Mouse (Mus musculus): ENCODE results near the gene B2m. TPM values are rescaled to one million over a fixed set of nuclear protein-coding genes. Genes with fewer than 3 reads are reported as not detected.

Gene B2m
- polyA plus RNA-seq, 1 experiment from 2014 or later: 72.7 TPM

GRCm38 (mm10) chr2:122156051-122156700 lies 8.7 kb downstream of the B2m start:
- no peak for ATAC-seq
- H3K27me3 ChIP-seq (ENCODE audit: control insufficient read depth, insufficient read depth, low read depth, low read length): no peaks in the 10 kb centered on the region
- H3K9ac ChIP-seq (ENCODE audit: low read depth, low read length): no peak overlapping the region
- H3K4me3 ChIP-seq (ENCODE audit: low read depth, low read length): no peak overlapping the region
- H3K9me3 ChIP-seq (replicated peaks; ENCODE audit: control insufficient read depth, low read length, poor library complexity, severe bottlenecking): no peaks in the 10 kb centered on the region
- no peak overlapping the region for H3K27ac ChIP-seq (ENCODE audit: low read length)
- WGBS: 92% methylated on average over 4 of the region's 4 CpGs
- H3K4me2 ChIP-seq (ENCODE audit: low read length): no peak overlapping the region
- no peaks in the 10 kb centered on the region for H3K4me1 ChIP-seq (ENCODE audit: control insufficient read depth, insufficient read depth, low read length)
- H3K36me3 ChIP-seq (ENCODE audit: control insufficient read depth, insufficient read depth, low read length): 0 out of 2 replicates have a peak, but pooled peaks cover 2% of the 10 kb centered on the region

- H3K4me2 ChIP-seq (ENCODE audit: low read length): no peak overlapping the region
- H3K36me3 ChIP-seq (ENCODE audit: control insufficient read depth, insufficient read depth, low read length): 0 out of 2 replicates have a peak, but pooled peaks cover 2% of the 10 kb centered on the region
- H3K27ac ChIP-seq (ENCODE audit: low read length): no peak overlapping the region
- no peak overlapping the region for H3K4me3 ChIP-seq (ENCODE audit: low read depth, low read length)
- H3K27me3 ChIP-seq (ENCODE audit: control insufficient read depth, insufficient read depth, low read depth, low read length): no peaks in the 10 kb centered on the region
- H3K4me1 ChIP-seq (ENCODE audit: control insufficient read depth, insufficient read depth, low read length): no peaks in the 10 kb centered on the region
- no peak overlapping the region for H3K9ac ChIP-seq (ENCODE audit: low read depth, low read length)
- no peak for ATAC-seq
- H3K9me3 ChIP-seq (replicated peaks; ENCODE audit: control insufficient read depth, low read length, poor library complexity, severe bottlenecking): no peaks in the 10 kb centered on the region
Observed at GRCm38 (mm10) chr2:122157561-122157960, 10.1 kb downstream of the B2m start.

- H3K9me3 ChIP-seq (replicated peaks; ENCODE audit: control insufficient read depth, low read length, poor library complexity, severe bottlenecking): no peaks in the 10 kb centered on the region
- 0 out of 2 replicates have a peak, but pooled peaks cover 2% of the 10 kb centered on the region for H3K36me3 ChIP-seq (ENCODE audit: control insufficient read depth, insufficient read depth, low read length)
- 40% methylated on average over 6 of the region's 6 CpGs for WGBS
- H3K27ac ChIP-seq (ENCODE audit: low read length): no peak overlapping the region
- no peak for ATAC-seq
- H3K9ac ChIP-seq (ENCODE audit: low read depth, low read length): no peak overlapping the region
- no peaks in the 10 kb centered on the region for H3K27me3 ChIP-seq (ENCODE audit: control insufficient read depth, insufficient read depth, low read depth, low read length)
- H3K4me2 ChIP-seq (ENCODE audit: low read length): no peak overlapping the region
- no peak overlapping the region for H3K4me3 ChIP-seq (ENCODE audit: low read depth, low read length)
- no peaks in the 10 kb centered on the region for H3K4me1 ChIP-seq (ENCODE audit: control insufficient read depth, insufficient read depth, low read length)
Observed at GRCm38 (mm10) chr2:122158362-122158802, 10.9 kb downstream of the B2m start.

- no peaks in the 10 kb centered on the region for H3K4me1 ChIP-seq (ENCODE audit: control insufficient read depth, insufficient read depth, low read length)
- H3K4me3 ChIP-seq (ENCODE audit: low read depth, low read length): no peak overlapping the region
- H3K9me3 ChIP-seq (replicated peaks; ENCODE audit: control insufficient read depth, low read length, poor library complexity, severe bottlenecking): no peaks in the 10 kb centered on the region
- H3K4me2 ChIP-seq (ENCODE audit: low read length): no peak overlapping the region
- no peak for ATAC-seq
- 83% methylated on average over 6 of the region's 6 CpGs for WGBS
- H3K27ac ChIP-seq (ENCODE audit: low read length): no peak overlapping the region
- no peak overlapping the region for H3K9ac ChIP-seq (ENCODE audit: low read depth, low read length)
- H3K36me3 ChIP-seq (ENCODE audit: control insufficient read depth, insufficient read depth, low read length): no peaks in the 10 kb centered on the region
- no peaks in the 10 kb centered on the region for H3K27me3 ChIP-seq (ENCODE audit: control insufficient read depth, insufficient read depth, low read depth, low read length)
Observed at GRCm38 (mm10) chr2:122159667-122160066, 12.2 kb downstream of the B2m start.

DNA sequence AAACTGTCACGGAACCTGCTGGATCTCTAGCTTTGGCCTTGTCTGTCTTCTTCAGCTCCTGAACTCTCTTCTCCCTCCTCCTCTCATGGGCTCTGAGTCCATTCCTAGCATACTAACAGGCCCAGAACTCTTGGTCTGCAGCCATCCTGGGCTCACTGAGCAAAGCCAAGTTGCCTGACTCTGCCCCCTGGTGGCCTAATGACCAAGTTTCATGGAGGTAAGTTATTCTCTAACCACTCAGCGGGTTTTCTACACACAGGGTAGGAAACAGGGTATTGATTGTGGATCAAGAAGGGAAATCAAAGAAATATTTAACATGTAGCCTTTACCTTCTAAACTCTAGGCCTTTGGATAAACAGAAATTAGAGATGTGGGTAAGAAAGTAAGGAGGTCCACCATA lies 13.2 kb downstream of the B2m start, which contains the start of gene Trim69:
Gene Trim69 (plus strand): TSS at position 21 of the 400 bp plus-strand sequence.
- no peak within 1 kb of the TSS for H3K4me3 ChIP-seq (ENCODE audit: low read depth, low read length)
- 31% methylated on average over 2 of the region's 2 CpGs for WGBS
- H3K36me3 ChIP-seq (ENCODE audit: control insufficient read depth, insufficient read depth, low read length): no peaks in the 10 kb centered on the region
- H3K9ac ChIP-seq (ENCODE audit: low read depth, low read length): no peak within 1 kb of the TSS
- ATAC-seq: no peak
- no peaks in the 10 kb centered on the region for H3K9me3 ChIP-seq (replicated peaks; ENCODE audit: control insufficient read depth, low read length, poor library complexity, severe bottlenecking)
- no peak within 1 kb of the TSS for H3K4me2 ChIP-seq (ENCODE audit: low read length)
- no peaks in the 10 kb centered on the region for H3K27me3 ChIP-seq (ENCODE audit: control insufficient read depth, insufficient read depth, low read depth, low read length)
- no peaks in the 10 kb centered on the region for H3K4me1 ChIP-seq (ENCODE audit: control insufficient read depth, insufficient read depth, low read length)
- H3K27ac ChIP-seq (ENCODE audit: low read length): no peak within 1 kb of the TSS

GRCm38 (mm10) chr2:122161542-122161941 lies 14.1 kb downstream of the B2m start:
- Histone ChIP-seq H3K27me3 (ENCODE audit: control insufficient read depth, insufficient read depth, low read depth, low read length) (no peaks in the 10 kb centered on the region), H3K9me3 (replicated peaks; ENCODE audit: control insufficient read depth, low read length, poor library complexity, severe bottlenecking) (no peaks in the 10 kb centered on the region), H3K27ac (ENCODE audit: low read length) (no peak overlapping the region), H3K4me2 (ENCODE audit: low read length) (no peak overlapping the region), H3K4me3 (ENCODE audit: low read depth, low read length) (no peak overlapping the region), H3K4me1 (ENCODE audit: control insufficient read depth, insufficient read depth, low read length) (no peaks in the 10 kb centered on the region), H3K9ac (ENCODE audit: low read depth, low read length) (no peak overlapping the region), H3K36me3 (ENCODE audit: control insufficient read depth, insufficient read depth, low read length) (no peaks in the 10 kb centered on the region)
- WGBS: 24% methylated on average over 4 of the region's 4 CpGs
- no peak for ATAC-seq

GRCm38 (mm10) chr2:122162529-122162928 lies 15.0 kb downstream of the B2m start:
- H3K27ac ChIP-seq (ENCODE audit: low read length): no peak overlapping the region
- no peak overlapping the region for H3K9ac ChIP-seq (ENCODE audit: low read depth, low read length)
- H3K9me3 ChIP-seq (replicated peaks; ENCODE audit: control insufficient read depth, low read length, poor library complexity, severe bottlenecking): no peaks in the 10 kb centered on the region
- no peak overlapping the region for H3K4me2 ChIP-seq (ENCODE audit: low read length)
- no peak overlapping the region for H3K4me3 ChIP-seq (ENCODE audit: low read depth, low read length)
- no peaks in the 10 kb centered on the region for H3K36me3 ChIP-seq (ENCODE audit: control insufficient read depth, insufficient read depth, low read length)
- H3K4me1 ChIP-seq (ENCODE audit: control insufficient read depth, insufficient read depth, low read length): no peaks in the 10 kb centered on the region
- 77% methylated on average over 2 of the region's 2 CpGs for WGBS
- no peak for ATAC-seq
- no peaks in the 10 kb centered on the region for H3K27me3 ChIP-seq (ENCODE audit: control insufficient read depth, insufficient read depth, low read depth, low read length)

DNA sequence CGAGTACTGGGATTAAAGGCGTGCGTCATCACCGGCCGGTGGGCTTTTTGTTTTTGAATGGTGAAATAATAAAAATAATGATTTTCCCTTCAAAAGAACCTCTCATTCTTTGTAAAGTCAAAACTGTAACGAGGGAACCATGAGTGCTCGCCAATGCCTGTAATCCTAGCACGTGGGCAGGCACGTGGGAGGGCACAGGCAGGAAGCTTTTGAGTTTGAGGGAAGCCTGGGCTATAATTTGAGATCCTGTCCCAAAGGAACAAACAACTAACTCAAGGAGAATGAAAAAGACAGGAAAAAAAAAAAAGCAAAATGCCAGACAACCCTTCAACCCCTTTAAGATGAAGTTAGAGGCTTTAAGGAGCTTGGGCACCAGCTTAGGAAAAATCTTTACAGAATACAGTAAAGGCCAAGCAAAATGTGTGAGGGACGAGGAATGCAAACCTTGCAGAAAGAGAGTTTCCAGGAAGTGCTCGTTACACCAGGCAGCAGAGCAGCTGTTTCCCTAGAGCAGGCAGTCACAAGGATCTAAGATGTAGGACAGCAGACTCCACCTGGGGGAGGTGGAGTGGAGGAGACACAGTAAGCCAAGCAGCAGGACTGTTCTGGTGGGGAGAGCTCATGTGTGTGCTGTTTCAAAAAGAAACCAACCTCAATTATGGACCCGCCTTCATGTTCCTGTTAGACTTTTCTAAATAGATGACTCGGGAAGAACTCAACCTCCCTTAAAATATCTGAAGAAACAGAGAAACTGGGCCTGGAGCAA lies 16.1 kb downstream of the B2m start:
- Histone ChIP-seq H3K4me3 (ENCODE audit: low read depth, low read length) (no peak overlapping the region), H3K4me2 (ENCODE audit: low read length) (no peak overlapping the region), H3K27me3 (ENCODE audit: control insufficient read depth, insufficient read depth, low read depth, low read length) (no peaks in the 10 kb centered on the region), H3K4me1 (ENCODE audit: control insufficient read depth, insufficient read depth, low read length) (no peaks in the 10 kb centered on the region), H3K36me3 (ENCODE audit: control insufficient read depth, insufficient read depth, low read length) (no peaks in the 10 kb centered on the region), H3K9ac (ENCODE audit: low read depth, low read length) (no peak overlapping the region), H3K9me3 (replicated peaks; ENCODE audit: control insufficient read depth, low read length, poor library complexity, severe bottlenecking) (no peaks in the 10 kb centered on the region), H3K27ac (ENCODE audit: low read length) (no peak overlapping the region)
- ATAC-seq: no peak
- WGBS: 86% methylated on average over 13 of the region's 13 CpGs

- Histone ChIP-seq H3K27me3 (ENCODE audit: control insufficient read depth, insufficient read depth, low read depth, low read length) (no peaks in the 10 kb centered on the region), H3K9ac (ENCODE audit: low read depth, low read length) (no peak overlapping the region), H3K9me3 (replicated peaks; ENCODE audit: control insufficient read depth, low read length, poor library complexity, severe bottlenecking) (no peaks in the 10 kb centered on the region), H3K27ac (ENCODE audit: low read length) (no peak overlapping the region), H3K4me2 (ENCODE audit: low read length) (no peak overlapping the region), H3K4me3 (ENCODE audit: low read depth, low read length) (no peak overlapping the region), H3K4me1 (ENCODE audit: control insufficient read depth, insufficient read depth, low read length) (no peaks in the 10 kb centered on the region), H3K36me3 (ENCODE audit: control insufficient read depth, insufficient read depth, low read length) (no peaks in the 10 kb centered on the region)
- ATAC-seq: no peak
- WGBS: 83% methylated on average over 11 of the region's 11 CpGs
Observed at GRCm38 (mm10) chr2:122164293-122164692, 16.8 kb downstream of the B2m start.

Data from midbrain, embryonic 16.5 days (tissue).